ENCODE assay signal across 26 mouse cellular contexts in genomic region chr14:25143051-25143450, GRCm38 (mm10).
DNase-seq lines count a peak whose midpoint lies in the region; ATAC-seq and TF ChIP-seq lines count a peak whose summit lies in the region.
"Had no signal": no experiment of that assay in that cellular context is flagged by ENCODE, and none has a peak within 500 bp of the region (broad histone marks: within the 10 kb centered on the region; RNA-seq: fewer than 3 reads in every experiment).

No protein-coding gene starts in this region.

- DNase-seq in testis, postnatal 10 days (ENCODE audit: low spot score), result no peak
- no peak for DNase-seq in left cerebral cortex, postnatal 14 days (ENCODE audit: low spot score in 2 of 2)
- DNase-seq in thymus, postnatal 4 days, result no peak
- DNase-seq: adrenal gland, adult 8-10 months; adrenal gland, postnatal 25 days; cerebellum, adult 11-12 months; cerebellum, adult 8-10 months; cerebellum, postnatal 10 days; cerebellum, postnatal 36 days; embryo, embryonic 11 days; gastrocnemius, postnatal 10 days; gastrocnemius, postnatal 36 days; heart, adult 2 months had no signal

- TF ChIP-seq POLR2A in testis, adult 2 months (IDR thresholded peaks at IDR 0.05; ENCODE audit: control insufficient read depth, low read depth, low read length), result no peak

- H3K9me3 ChIP-seq in limb, embryonic 12.5 days, result no peaks in the 10 kb centered on the region
- H3K9me3 ChIP-seq in limb, embryonic 15.5 days, result no peaks in the 10 kb centered on the region
- H3K9me3 ChIP-seq: embryonic facial prominence, embryonic 10.5 days; embryonic facial prominence, embryonic 13.5 days; forebrain, embryonic 12.5 days; forebrain, embryonic 15.5 days; hindbrain, embryonic 12.5 days; hindbrain, embryonic 15.5 days had no signal

- no peak for TF ChIP-seq CTCF in testis, adult 2 months (IDR thresholded peaks at IDR 0.05; ENCODE audit: control insufficient read depth, insufficient read depth, insufficient replicate concordance, low read depth, low read length)

- H3K27ac ChIP-seq in testis, adult 2 months (ENCODE audit: control insufficient read depth, insufficient read depth, low read depth, low read length), result no peak overlapping the region
- peak overlapping the region; percentile 32 for H3K27ac ChIP-seq in limb, embryonic 12.5 days
- H3K27ac ChIP-seq in limb, embryonic 15.5 days, result 0 out of 2 replicates have a peak overlapping the region, but pooled peaks have one; percentile 8
- H3K27ac ChIP-seq: embryonic facial prominence, embryonic 10.5 days; embryonic facial prominence, embryonic 13.5 days; forebrain, embryonic 12.5 days; forebrain, embryonic 15.5 days; heart, adult 2 months; hindbrain, embryonic 12.5 days; hindbrain, embryonic 15.5 days had no signal

- no peak overlapping the region for H3K4me2 ChIP-seq in limb, embryonic 12.5 days
- H3K4me2 ChIP-seq in limb, embryonic 15.5 days, result no peak overlapping the region
- H3K4me2 ChIP-seq: embryonic facial prominence, embryonic 13.5 days; forebrain, embryonic 12.5 days; forebrain, embryonic 15.5 days; heart, embryonic 11.5 days; hindbrain, embryonic 12.5 days; hindbrain, embryonic 15.5 days had no signal

- intact Hi-C loops in left cerebral cortex, postnatal 14 days (cut with DNase I), result no loop called here

- ATAC-seq in limb, embryonic 12.5 days (ENCODE audit: insufficient number of reproducible peaks, insufficient read depth, low FRiP score, low TSS enrichment, low read depth), result no peak
- ATAC-seq in limb, embryonic 15.5 days (ENCODE audit: insufficient number of reproducible peaks, low FRiP score, low TSS enrichment, low read depth), result no peak
- ATAC-seq: activated CD4-positive, CD25-positive, alpha-beta regulatory T cell, adult 4 months; CD4-positive, CD25-positive, alpha-beta regulatory T cell, adult 4 months; forebrain, embryonic 15.5 days had no signal

- WGBS in limb, embryonic 12.5 days, result 94% methylated on average over 4 of the region's 4 CpGs
- WGBS in limb, embryonic 15.5 days, result 84% methylated on average over 4 of the region's 4 CpGs

- H3K4me1 ChIP-seq in testis, adult 2 months (ENCODE audit: control insufficient read depth, insufficient read depth, low read length), result no peaks in the 10 kb centered on the region
- peaks cover 45% of the 10 kb centered on the region for H3K4me1 ChIP-seq in limb, embryonic 12.5 days (replicated peaks)
- peaks cover 32% of the 10 kb centered on the region for H3K4me1 ChIP-seq in limb, embryonic 15.5 days
- H3K4me1 ChIP-seq: forebrain, embryonic 12.5 days had no signal

- no peaks in the 10 kb centered on the region for H3K36me3 ChIP-seq in testis, adult 2 months (ENCODE audit: control insufficient read depth, insufficient read depth, low read length)
- no peaks in the 10 kb centered on the region for H3K36me3 ChIP-seq in limb, embryonic 12.5 days
- H3K36me3 ChIP-seq in limb, embryonic 15.5 days, result no peaks in the 10 kb centered on the region
- H3K36me3 ChIP-seq: embryonic facial prominence, embryonic 10.5 days; embryonic facial prominence, embryonic 13.5 days; forebrain, embryonic 12.5 days; forebrain, embryonic 15.5 days; hindbrain, embryonic 12.5 days; hindbrain, embryonic 15.5 days had no signal

- peak overlapping the region; percentile 60; the same call in 1 of the 2 replicates for H3K4me3 ChIP-seq in testis, adult 2 months (ENCODE audit: control insufficient read depth, low read depth, low read length)
- H3K4me3 ChIP-seq in limb, embryonic 12.5 days (replicated peaks), result no peak overlapping the region
- no peak overlapping the region for H3K4me3 ChIP-seq in limb, embryonic 15.5 days
- H3K4me3 ChIP-seq: embryonic facial prominence, embryonic 10.5 days; embryonic facial prominence, embryonic 13.5 days; erythroblast, embryonic 14.5 days; forebrain, embryonic 12.5 days; forebrain, embryonic 15.5 days; heart, adult 2 months; hindbrain, embryonic 12.5 days; hindbrain, embryonic 15.5 days had no signal

- H3K9ac ChIP-seq in limb, embryonic 12.5 days (replicated peaks), result no peak overlapping the region
- no peak overlapping the region for H3K9ac ChIP-seq in limb, embryonic 15.5 days
- H3K9ac ChIP-seq: embryonic facial prominence, embryonic 13.5 days; forebrain, embryonic 12.5 days; forebrain, embryonic 15.5 days; hindbrain, embryonic 12.5 days; hindbrain, embryonic 15.5 days had no signal

- no peaks in the 10 kb centered on the region for H3K27me3 ChIP-seq in testis, adult 2 months (ENCODE audit: control insufficient read depth, insufficient read depth, low read length)
- no peaks in the 10 kb centered on the region for H3K27me3 ChIP-seq in limb, embryonic 12.5 days
- H3K27me3 ChIP-seq in limb, embryonic 15.5 days, result no peaks in the 10 kb centered on the region
- H3K27me3 ChIP-seq: embryonic facial prominence, embryonic 13.5 days; forebrain, embryonic 12.5 days; forebrain, embryonic 15.5 days; hindbrain, embryonic 12.5 days; hindbrain, embryonic 15.5 days had no signal
